Mouse (Mus musculus): ENCODE data around the gene Cuedc2.

GRCm38 (mm10) chr19:46358381-46358780 is 19.9 kb upstream of the Cuedc2 start:
- TF ChIP-seq CTCF (IDR thresholded peaks at IDR 0.05; ENCODE audit: low read depth) (no peak), EP300 (optimal IDR thresholded peaks at IDR 0.05) (no peak)

Measured in stomach, postnatal 0 days (tissue).